Mouse (Mus musculus): ENCODE results near the gene Gnmt.

GRCm38 (mm10) chr17:46682654-46683389, 46.1 kb downstream of the Gnmt start:
- TF ChIP-seq NRF1 (IDR thresholded peaks at IDR 0.05; ENCODE audit: low read depth, low read length): no peak
- no peak for TF ChIP-seq NELFE (IDR thresholded peaks at IDR 0.05; ENCODE audit: low read depth, low read length)
- no peak for TF ChIP-seq CTCF (conservative IDR thresholded peaks at IDR 0.05 in 1 of 2, IDR thresholded peaks at IDR 0.05 in 1 of 2; ENCODE audit: low read depth in 2 of 2, low read length in 2 of 2)
- TF ChIP-seq USF1 (IDR thresholded peaks at IDR 0.05; ENCODE audit: low read depth, low read length): no peak
- no peak for TF ChIP-seq TBP (conservative IDR thresholded peaks at IDR 0.05; ENCODE audit: low read depth, low read length)
- TF ChIP-seq POLR2A (IDR thresholded peaks at IDR 0.05; ENCODE audit: low read depth, low read length): no peak
- TF ChIP-seq ZC3H11A (IDR thresholded peaks at IDR 0.05; ENCODE audit: low read depth, low read length): no peak
- TF ChIP-seq MYC (IDR thresholded peaks at IDR 0.05; ENCODE audit: low read depth, low read length): no peak
- no peak for TF ChIP-seq EP300 (IDR thresholded peaks at IDR 0.05; ENCODE audit: low read length)
- TF ChIP-seq PAX5 (IDR thresholded peaks at IDR 0.05; ENCODE audit: low read length): no peak
- no peak for TF ChIP-seq POLR2AphosphoS2 (IDR thresholded peaks at IDR 0.05; ENCODE audit: low read depth, low read length)
- no peak for TF ChIP-seq ZMIZ1 (IDR thresholded peaks at IDR 0.05; ENCODE audit: low read depth, low read length)
- TF ChIP-seq RAD21 (IDR thresholded peaks at IDR 0.05; ENCODE audit: low read depth, low read length): no peak
- no peak for TF ChIP-seq JUND (conservative IDR thresholded peaks at IDR 0.05; ENCODE audit: low read depth, low read length)

All from CH12.LX (cell line).